Mouse (Mus musculus) thymus, adult 18-20 months (tissue): ENCODE results near the gene Cpm.

Experiments
- DNase-seq, 2 experiments: peaks; one replicate each; pipeline ENCODE4 v3.0.0; 2022; ENCODE audit warnings: mixed read lengths in 2 of 2

Gene Cpm

DNA sequence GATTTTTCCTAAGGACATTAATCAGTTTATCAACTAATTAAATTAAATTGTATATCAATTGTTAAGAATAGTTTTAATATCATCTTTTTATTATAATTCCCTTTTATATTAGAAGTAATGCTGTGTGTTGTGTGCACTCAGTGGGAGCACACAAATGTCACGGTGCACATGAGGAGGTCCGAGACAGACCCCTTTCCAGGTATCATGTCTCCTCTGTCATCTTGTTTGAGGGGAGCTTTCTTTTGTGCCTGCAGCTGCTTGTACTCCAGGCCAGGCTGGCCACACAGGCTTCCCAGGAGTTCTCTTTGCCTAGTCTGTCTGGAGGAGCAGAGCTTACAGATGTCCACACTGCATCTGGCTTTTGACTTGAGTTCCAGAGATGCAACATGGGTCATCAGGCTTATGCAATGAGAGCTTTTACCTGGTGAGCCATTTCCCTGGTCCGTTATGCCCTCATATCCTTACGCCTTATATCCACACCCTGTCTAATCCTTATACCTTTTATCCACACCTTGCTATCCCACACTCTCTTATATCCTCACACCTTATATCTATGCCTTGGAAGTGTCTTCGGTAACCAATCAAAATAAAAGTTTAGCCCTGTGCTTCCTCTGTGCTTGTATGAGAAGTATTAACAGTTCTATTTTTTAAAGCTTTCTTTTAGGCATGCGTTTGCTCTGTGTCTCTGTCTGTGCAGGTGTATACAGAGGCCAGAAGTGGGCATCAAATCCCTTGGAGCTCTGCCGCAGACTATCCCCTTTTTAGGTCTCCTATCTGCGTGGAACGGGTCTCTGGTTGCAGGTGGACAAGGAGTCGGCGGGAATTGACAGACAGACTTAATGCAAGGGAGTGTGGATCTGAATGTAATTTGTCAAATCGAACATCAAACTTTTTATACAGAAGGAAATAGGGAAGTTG is 7.4 kb upstream of the Cpm start:
- DNase-seq: no peak

DNA sequence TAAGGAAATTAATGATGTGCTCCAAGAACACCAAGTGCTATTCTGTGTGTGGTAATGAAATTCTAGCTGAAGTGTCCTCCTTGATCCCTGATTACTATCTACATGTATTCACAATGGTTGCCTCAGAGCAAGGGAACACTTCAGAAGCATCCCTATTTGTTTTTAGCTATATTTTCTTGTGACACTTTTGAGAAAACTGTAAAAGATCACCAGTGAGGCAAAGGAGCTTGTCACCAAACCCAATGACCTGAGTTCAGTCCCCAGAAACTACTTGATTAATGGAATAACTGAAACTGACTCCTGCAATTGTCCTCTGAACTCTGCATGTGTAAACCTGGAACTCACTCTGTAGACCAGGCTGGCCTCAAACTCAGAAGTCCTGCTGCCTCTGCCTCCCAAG is 5.9 kb upstream of the Cpm start:
- no peak for DNase-seq

- DNase-seq: no peak
These were observed 5.1 kb upstream of the Cpm start for GRCm38 (mm10) chr10:117624222-117624621.

DNA sequence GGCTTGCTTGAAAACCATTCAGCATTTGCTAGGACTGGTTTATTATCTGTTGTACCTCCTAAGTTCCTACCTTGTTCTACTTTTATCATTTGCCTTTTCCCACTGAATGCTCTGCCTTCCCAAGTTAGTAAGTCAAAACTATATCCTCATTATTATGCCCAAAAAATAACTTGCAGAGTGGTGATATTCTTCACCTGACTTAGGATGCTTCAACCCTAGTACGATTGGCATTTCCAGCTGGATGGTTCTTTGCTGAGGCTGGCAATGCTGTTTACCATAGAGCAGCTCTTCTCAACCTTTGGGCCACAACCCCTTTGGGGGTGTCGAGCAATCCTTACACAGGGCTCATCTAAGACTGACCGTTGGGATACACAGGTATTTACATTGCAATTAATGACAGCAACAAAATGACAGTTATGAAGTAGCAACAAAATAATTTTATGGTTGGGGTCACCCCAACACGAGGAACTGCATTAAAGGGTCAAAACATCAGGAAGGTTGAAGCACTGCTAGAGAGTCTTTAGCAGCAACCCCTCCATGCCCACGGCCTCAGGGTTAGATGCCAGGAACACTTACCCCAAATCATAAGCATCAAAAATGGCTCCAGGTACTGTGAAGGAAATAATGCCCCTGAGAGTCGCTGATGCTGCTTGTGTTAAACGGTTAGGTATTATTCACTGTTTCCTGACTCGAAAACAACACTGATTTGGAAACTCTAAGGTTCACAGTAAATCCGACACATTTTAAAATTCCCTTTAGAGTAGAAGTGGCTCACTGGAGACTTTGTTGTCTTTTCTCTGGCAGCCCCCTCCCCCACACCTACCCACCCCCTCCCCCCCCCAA is 4.4 kb upstream of the Cpm start:
- no peak for DNase-seq

GRCm38 (mm10) chr10:117625500-117626296 is 3.6 kb upstream of the Cpm start:
- DNase-seq: no peak

- DNase-seq: no peak
These were observed 3.0 kb upstream of the Cpm start for GRCm38 (mm10) chr10:117626297-117626613.

GRCm38 (mm10) chr10:117626840-117627615 is 2.3 kb upstream of the Cpm start:
- no peak for DNase-seq

GRCm38 (mm10) chr10:117627616-117627930 is 1.7 kb upstream of the Cpm start:
- DNase-seq: peak; percentile 26 to 58

GRCm38 (mm10) chr10:117627949-117628348 is 1.4 kb upstream of the Cpm start:
- no peak for DNase-seq

DNA sequence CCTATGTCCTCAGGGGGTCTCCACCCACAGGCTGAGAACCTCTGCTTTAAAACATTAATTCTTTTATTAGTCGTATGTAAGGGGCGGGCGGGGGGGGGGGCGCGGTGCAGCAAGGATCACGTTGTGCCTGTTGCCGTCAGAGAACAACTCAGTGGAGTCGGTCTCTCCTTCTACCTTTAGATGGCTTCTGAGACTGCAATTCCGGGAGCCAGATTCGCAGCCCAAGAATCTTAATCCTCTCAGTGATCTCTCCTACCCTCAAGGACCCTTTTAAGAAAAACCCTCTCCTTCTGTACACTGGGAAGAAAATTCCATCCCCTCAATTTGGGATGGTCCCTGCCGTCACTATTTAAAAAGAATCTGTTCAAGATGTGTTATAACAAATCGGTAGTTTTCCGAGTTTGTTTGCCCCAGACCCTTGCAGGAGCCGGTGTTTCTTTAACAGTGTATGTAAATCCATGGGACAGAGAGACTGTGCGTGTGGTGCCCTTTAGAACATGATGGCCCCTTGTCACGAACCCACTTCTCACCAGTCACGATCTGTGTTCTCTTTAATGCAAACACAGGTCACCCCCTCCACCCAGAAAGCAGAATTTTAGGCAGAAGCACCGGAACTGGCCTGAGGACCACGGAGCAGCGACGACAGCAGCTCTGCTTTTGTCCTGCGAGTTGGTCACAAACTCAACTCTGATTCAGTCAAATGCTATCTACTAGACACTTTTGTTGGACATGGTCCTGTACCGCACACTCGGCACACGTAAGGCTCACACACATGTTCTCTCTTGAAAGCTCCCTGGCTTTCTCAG is 734 bp upstream of the Cpm start:
- DNase-seq: no peak

GRCm38 (mm10) chr10:117630176-117630575 is 876 bp downstream of the Cpm start:
- DNase-seq: no peak

GRCm38 (mm10) chr10:117630810-117631209 is 1.5 kb downstream of the Cpm start:
- no peak for DNase-seq

- no peak for DNase-seq
These were observed 2.4 kb downstream of the Cpm start for GRCm38 (mm10) chr10:117631562-117632259.

DNA sequence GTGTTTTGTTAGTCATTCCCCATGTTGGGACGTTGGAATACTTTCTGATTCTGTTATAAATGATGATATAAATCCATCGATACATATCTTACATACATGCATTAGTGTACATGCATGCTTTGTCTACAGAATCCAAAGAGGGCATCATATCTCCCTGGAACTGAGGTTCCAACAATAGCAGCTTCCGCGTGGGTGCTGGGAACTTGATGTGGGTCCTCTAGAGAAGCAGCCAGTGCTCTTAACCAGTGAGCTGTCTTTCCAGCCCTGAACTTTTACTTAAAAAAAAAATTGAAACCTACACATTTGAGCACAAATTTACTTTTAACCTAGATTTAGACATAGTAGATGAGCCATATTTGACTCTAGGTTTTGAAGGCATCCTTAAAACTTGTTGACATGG is 3.1 kb downstream of the Cpm start:
- DNase-seq: no peak

DNA sequence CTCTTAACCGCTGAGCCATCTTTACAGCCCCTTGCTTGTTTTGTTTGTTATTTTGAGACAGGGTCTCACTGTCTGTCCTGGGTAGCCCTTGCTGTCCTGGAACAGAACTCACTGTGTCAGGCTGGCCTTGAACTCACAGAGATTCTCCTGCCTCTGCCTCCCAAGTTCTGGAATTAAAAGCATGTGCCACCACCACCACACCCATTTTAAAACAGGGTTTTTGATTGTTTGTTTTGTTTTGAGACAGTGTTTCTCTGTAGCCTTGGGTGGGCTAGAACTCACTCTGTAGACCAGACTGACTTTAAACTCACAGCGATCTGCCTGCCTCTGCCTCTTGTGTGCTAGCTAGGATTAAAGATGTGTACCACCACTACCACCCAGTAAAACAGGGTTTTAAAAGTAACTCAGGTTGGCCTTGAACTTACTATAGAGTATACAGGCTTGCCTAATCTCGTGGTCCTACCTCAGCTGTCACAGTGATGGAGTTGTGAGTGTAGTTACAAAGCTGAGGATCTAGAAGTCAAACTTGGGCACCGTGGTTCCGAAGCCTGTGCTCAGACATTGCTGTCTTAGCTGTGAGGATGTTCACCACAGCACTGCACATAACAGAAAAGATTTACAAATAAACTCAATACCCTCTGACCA is 4.4 kb downstream of the Cpm start:
- DNase-seq: no peak

DNA sequence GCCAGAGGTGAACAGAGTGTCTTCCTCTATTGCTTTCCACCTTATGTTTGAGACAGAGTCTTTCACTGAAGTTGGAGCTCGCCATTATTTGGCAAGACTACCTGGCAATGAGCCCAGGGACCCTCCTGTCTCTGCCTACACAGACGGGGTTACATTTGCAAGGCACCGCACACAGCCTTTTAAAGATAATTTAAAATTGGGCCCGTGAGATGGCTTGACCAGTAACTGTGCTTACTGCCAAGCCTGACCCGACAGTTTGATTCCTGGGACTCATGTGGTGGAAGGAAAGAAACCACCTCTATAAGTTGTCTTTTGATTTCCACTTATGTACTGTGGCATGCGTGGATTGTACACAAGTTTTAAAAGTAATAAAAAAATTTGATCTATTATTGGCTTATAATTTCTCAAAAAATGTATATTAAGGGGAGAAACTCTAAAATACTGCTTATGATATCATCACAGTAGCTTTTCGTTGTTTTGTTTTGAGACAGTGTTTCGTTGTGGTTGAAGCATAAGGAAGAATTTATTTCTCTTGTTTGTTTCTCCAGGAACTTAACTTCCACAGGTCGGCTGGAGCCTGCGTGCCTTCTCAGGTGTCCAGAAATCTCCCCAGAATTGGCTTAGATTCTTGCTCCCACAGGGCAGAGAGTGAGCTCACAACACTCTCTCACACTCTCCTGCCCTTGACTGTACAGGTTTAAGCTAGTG is 5.2 kb downstream of the Cpm start:
- no peak for DNase-seq

DNA sequence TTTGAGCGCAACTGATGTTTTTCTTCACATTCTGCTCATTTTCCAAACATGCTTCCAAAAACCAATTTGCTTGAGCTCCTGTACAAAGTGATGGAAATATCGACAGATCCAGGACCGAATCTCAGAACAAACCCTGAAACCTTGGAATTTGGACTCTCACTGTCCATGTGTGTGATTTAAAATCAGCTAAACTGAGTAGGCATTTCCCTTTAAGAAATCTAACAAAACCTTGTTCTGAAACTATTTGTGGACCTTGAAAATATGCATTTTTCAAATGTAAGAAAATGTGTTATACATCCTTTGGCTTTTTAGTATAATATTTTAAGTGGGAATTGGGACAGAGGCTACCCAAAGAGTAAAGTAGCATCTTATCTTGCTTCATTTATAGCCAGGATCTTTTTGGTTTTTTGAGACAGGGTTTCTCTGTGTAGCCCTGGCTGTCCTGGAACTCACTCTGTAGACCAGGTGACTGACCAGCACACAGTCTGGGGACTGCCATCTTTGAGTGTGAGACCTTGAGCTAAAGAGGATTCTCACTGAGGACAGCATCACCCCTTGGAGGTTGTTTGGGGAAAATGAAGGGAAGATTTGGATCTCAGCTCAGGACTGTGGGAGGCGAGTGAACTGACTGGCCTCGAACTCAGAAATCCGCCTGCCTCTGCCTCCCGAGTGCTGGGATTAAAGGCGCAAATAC is 5.9 kb downstream of the Cpm start:
- no peak for DNase-seq

DNA sequence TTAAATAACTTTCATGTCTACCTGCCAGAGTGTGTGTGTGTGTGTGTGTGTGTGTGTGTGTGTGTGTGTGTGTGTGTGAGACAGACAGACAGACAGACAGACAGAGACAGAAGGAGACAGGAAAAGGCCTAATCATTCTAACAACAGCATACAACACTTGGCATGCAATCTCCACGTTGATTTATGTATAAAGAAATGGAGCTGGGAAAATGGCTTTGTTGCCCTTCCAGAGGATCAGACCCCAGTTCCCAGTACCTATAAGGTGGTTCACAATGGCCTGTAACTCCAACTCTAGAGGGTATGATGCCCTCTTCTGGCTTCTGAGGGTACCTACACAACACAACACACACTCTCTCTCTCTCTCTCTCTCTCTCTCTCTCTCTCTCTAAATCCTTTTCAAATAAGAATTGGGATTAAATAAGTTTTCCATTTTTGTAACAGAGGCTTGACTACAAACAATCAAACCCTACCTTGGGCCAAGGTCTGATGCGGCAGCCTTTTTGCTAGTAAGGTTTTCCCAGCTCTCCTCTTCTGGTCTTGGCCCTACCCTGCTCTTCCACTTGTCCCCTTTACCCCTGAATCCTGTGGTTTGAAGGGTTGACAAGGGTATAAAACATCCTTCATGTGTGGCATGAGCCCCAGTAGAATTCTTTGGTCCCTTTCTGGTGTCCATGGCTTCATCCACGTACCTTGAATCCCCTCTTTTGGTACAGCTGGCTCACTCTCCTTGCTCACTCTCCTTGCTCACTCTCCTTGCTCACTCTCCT is 6.7 kb downstream of the Cpm start:
- no peak for DNase-seq
